Mouse (Mus musculus) layer of hippocampus, postnatal 10 days (tissue): ENCODE data around the gene Dnajb11. TPM values are rescaled to one million over a fixed set of nuclear protein-coding genes. Genes with fewer than 3 reads are reported as not detected.
A peak's percentile ranks its signal among the peaks of the same experiment; 100 is the strongest.

ENCODE experiments used
- DNase-seq, 2 experiments: peaks; one replicate each; pipeline ENCODE4 v3.0.0; 2021; ENCODE audit warnings: low spot score in 2 of 2
- long read RNA-seq: library from polyadenylated mRNA; stranded (forward); transcript quantifications from one replicate; pipeline ENCODE4 v2.0.0, GENCODE M21; 2023
- total RNA-seq, 2 experiments: library from RNA; stranded (reverse); gene quantifications; 2 replicates each; pipeline ENCODE4 v1.2.3; 2021

Gene Dnajb11
- total RNA-seq, result 10 to 100 TPM; 64.5 to 66.4 TPM
- long read RNA-seq, transcript Dnajb11-201 (10 exons, 1,927 nt), result major isoform, 153 of 163 reads
- long read RNA-seq, partial matches to known transcripts, result 5 of 163 reads
- long read RNA-seq, other reads (novel, unspliced or antisense), result 4 of 163 reads

DNA sequence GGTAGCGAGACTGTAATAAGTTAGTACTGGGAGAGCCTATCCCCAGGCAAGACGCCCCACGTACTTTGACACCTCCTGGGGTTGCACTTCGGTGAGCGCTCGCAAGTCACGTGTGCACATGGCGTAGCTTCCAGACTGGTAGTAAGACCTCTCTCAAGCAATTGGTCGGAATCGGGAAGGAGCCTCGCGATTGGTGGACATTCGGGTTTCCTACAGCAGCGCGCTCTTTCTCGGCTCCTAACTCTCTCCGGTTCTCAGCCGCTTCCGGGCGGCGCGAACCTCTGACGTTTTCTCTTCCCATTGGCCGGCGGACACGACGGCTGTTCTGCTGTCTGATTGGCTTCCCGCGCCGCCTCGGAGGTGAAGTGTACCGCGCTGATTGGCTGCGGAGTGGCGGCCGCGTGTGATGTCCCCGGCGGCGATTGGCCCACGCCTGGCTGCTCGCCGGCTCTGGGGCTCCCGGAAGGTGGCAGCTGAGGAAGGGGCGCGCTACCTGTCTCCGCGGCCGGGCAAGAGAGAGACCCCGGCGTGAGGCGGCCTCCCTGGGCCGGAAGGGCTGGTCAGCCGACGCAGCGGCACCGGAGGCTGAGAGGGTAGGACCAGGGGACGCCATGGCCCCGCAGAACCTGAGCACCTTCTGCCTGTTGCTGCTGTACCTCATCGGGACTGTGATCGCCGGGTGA, at the start of gene Dnajb11, which contains the start of gene Tbccd1:
Gene Dnajb11 (plus strand): TSS at position 415 of the 683 bp plus-strand sequence.
Gene Tbccd1 (minus strand): TSS at position 239 of the 683 bp plus-strand sequence.
- peak; percentile 98 to 99 for DNase-seq

GRCm38 (mm10) chr16:22811477-22811876, 46.2 kb upstream of the Dnajb11 start, which contains the start of gene Crygs:
TSS of gene Crygs (minus strand) at chr16:22811577.
- DNase-seq, result no peak

GRCm38 (mm10) chr16:22820731-22821130, 36.9 kb upstream of the Dnajb11 start:
- peak; percentile 21 to 47 for DNase-seq

GRCm38 (mm10) chr16:22832932-22833525, 24.6 kb upstream of the Dnajb11 start:
- no peak for DNase-seq

DNA sequence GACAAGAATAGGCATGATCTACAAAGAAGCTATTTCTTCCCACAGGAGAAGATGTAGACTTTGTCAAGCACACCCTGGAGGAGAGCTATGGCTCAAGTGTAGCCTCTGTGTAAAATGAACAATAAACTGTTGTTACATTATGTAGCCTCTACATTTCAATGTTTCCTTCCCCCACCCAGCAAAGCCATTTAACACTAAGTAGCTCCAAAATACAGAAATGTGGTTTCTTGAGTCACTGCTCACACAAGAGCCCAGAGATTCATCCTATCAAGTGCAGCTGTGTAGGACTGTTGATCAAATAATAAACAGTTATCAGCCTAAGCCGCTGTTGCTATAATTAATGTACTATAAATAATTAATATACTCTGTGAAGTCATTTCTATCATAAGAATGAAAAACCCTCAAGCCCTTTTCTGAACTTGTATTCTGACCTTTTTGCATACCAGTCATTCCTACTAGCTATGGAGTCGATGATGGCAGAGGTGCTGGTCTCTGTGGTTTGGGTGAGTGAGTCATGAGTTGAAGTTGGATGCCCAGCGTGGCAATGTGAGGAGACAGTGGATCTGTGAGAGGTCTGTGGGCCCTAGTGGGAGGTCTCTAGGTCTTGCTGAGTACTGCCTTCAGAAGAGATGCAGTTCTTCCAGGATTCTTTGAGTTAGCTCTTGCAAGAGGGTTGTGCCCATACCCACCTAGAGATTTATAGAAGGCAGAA, 18.3 kb upstream of the Dnajb11 start:
- no peak for DNase-seq

DNA sequence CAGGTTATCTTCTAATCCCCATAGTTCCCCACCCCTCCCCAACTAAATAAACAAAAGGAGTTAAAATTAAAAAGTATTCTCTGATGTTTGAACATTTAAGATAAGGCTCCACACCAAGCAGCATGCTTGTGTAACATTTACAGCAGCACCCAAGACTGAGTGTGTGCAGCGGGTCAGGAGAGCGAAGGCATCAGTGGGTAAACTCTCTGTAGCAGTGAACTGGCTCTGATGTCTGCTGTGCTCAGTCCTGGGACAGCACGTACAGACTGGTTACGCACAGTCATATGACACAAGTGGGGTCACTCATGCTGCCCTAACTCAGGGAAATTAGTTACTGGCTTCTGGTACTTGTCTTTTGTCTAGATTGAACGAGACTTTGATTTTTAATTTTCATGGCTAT, 14.8 kb upstream of the Dnajb11 start:
- no peak for DNase-seq

- peak; percentile 70 to 82 for DNase-seq
Measured at GRCm38 (mm10) chr16:22844061-22844801, 13.4 kb upstream of the Dnajb11 start.

GRCm38 (mm10) chr16:22844834-22845233, 12.8 kb upstream of the Dnajb11 start:
- DNase-seq, result no peak

DNA sequence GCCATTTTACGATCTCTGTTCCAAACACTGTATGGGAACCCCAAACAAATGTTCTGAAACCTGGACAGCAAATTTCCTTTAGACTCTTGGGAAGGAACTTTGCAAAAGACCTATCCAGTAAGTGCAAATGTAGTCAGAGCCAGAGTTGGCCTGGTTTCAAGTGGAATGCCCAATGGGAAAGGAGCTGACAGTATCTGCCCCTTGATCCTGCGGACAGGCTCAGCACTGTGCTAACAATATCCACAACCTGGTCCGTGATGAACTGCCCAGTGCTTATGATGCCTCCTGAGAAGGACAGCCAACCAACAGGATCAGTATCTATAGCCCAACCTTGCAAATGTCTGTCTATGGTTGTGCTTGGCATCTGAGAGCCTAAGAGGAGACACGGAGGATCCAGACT, 12.2 kb upstream of the Dnajb11 start:
- DNase-seq, result no peak

GRCm38 (mm10) chr16:22847686-22848085, 10.0 kb upstream of the Dnajb11 start:
- DNase-seq, result no peak

DNA sequence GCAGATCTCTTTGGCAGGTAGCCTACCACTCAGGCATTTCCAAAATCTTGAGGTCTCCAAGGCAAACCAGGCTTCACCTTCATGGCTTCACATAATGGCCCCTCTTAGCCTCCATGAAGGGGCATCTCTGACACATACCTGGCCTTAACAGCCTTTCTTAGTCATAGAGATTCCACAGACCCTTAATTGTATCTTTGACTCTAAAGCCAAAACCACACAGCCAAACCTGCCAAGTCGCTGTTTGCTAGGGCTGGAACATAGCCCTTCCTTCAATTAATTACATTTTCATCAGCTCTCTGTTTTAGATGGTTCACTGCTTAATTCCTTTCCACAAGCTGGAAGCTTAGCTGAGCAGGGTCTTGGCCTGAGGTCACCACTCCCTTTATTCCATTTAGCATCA, 9.3 kb upstream of the Dnajb11 start:
- DNase-seq, result no peak

GRCm38 (mm10) chr16:22852709-22853108, 4.9 kb upstream of the Dnajb11 start:
- no peak for DNase-seq

GRCm38 (mm10) chr16:22856773-22857172, 872 bp upstream of the Dnajb11 start:
- DNase-seq, result no peak

- DNase-seq, result no peak
Measured at GRCm38 (mm10) chr16:22872397-22872796, 14.8 kb downstream of the Dnajb11 start.

GRCm38 (mm10) chr16:22873369-22873768, 15.7 kb downstream of the Dnajb11 start:
- no peak for DNase-seq

- DNase-seq, result peak; percentile 56 to 61
Measured at GRCm38 (mm10) chr16:22876218-22877043, 18.8 kb downstream of the Dnajb11 start.

- peak; percentile 23 to 31 for DNase-seq
Measured at GRCm38 (mm10) chr16:22877660-22878390, 20.2 kb downstream of the Dnajb11 start.

DNA sequence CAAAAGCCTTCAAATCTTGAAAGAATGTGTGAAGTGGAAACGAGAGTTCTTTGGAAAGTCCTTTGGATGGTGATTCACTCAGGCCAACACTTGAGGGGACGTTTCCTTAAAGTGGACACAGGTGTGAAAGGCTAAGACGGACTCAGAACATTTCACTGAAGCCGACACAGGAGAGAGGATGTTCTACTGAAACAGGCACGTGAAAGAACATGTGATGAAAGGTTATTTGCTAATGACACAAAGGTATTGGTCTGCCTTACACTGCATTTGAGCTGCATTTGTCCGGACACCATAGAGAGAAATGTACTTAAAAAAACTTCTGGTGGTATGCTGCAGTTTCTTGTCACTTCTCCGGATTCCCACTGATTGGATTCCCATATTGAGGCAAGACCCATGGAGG, 21.1 kb downstream of the Dnajb11 start:
- no peak for DNase-seq

GRCm38 (mm10) chr16:22879945-22880595, 22.4 kb downstream of the Dnajb11 start:
- no peak for DNase-seq
